11 mouse cellular contexts compared by ENCODE assay signal in the genomic region with DNA sequence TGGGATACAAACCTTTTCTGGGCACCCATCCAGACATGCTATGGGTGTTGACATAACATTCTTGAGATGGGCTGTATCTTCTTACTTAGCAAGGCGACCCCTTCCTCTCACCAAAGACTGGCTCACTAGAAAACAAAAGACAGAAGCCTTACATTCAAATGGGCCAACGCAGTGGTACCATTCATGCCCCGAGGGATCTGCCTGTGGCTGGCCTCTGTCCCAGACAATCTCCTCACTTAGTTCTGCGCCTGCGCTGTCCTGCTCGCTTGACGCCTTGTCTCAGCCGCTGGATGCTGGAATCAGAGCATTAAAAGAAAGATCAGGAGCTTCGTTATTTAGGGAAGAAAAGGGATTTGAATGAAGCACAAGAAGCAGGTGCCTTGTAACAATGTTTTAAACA. TPM values are rescaled to one million over a fixed set of nuclear protein-coding genes. Genes with fewer than 3 reads are reported as not detected.
DNase-seq lines count a peak whose midpoint lies in the region; ATAC-seq and TF ChIP-seq lines count a peak whose summit lies in the region.
"Had no signal": no experiment of that assay in that cellular context is flagged by ENCODE, and none has a peak within 500 bp of the region (broad histone marks: within the 10 kb centered on the region; RNA-seq: fewer than 3 reads in every experiment).

No protein-coding gene starts in this region.

- H3K4me3 ChIP-seq in heart, embryonic 11.5 days (ENCODE audit: low read depth, low read length), result no peak overlapping the region
- H3K4me3 ChIP-seq in kidney, adult 2 months (ENCODE audit: insufficient read depth, low read depth, low read length), result no peak overlapping the region
- H3K4me3 ChIP-seq: embryonic facial prominence, embryonic 13.5 days; heart, embryonic 15.5 days; myocyte had no signal

- no peak for ATAC-seq in heart, embryonic 11.5 days (replicated peaks; ENCODE audit: insufficient number of reproducible peaks, low FRiP score, low TSS enrichment)

- no peaks in the 10 kb centered on the region for H3K9me3 ChIP-seq in heart, embryonic 11.5 days (replicated peaks; ENCODE audit: control insufficient read depth, low read length)
- H3K9me3 ChIP-seq: embryonic facial prominence, embryonic 13.5 days; heart, embryonic 15.5 days had no signal

- H3K4me1 ChIP-seq in heart, embryonic 11.5 days (ENCODE audit: control insufficient read depth, insufficient read depth, low read length), result peaks cover 18% of the 10 kb centered on the region
- peaks cover 11% of the 10 kb centered on the region for H3K4me1 ChIP-seq in kidney, adult 2 months (ENCODE audit: control insufficient read depth, insufficient read depth, low read length)

- peaks cover 8% of the 10 kb centered on the region; the same call in 1 of the 2 replicates for H3K27me3 ChIP-seq in heart, embryonic 11.5 days (ENCODE audit: control insufficient read depth, insufficient read depth, low read length)
- no peaks in the 10 kb centered on the region for H3K27me3 ChIP-seq in kidney, adult 2 months (replicated peaks; ENCODE audit: control insufficient read depth, insufficient read depth, low read length)
- H3K27me3 ChIP-seq: embryonic facial prominence, embryonic 13.5 days; heart, embryonic 15.5 days had no signal

- peak; percentile 96 for DNase-seq in heart, adult 11 months
- peak; percentile 34 for DNase-seq in right cerebral cortex, adult 18-20 months
- DNase-seq in right cerebral cortex, postnatal 36 days (ENCODE audit: low spot score in 2 of 2), result no peak
- peak; percentile 50 for DNase-seq in heart, adult 8-10 months (ENCODE audit: low spot score)
- peak; percentile 53 to 65 for DNase-seq in right cerebral cortex, postnatal 10 days (ENCODE audit: low spot score in 2 of 2)
- no peak for DNase-seq in ovary, postnatal 36 days (ENCODE audit: low spot score)
- no peak for DNase-seq in kidney, adult 2 months

- no peak overlapping the region for H3K4me2 ChIP-seq in heart, embryonic 11.5 days
- H3K4me2 ChIP-seq: embryonic facial prominence, embryonic 13.5 days; heart, embryonic 15.5 days had no signal

- no peak overlapping the region for H3K9ac ChIP-seq in heart, embryonic 11.5 days (ENCODE audit: low read depth, low read length)
- H3K9ac ChIP-seq: embryonic facial prominence, embryonic 13.5 days; heart, embryonic 15.5 days had no signal

- no peak for TF ChIP-seq POLR2A in kidney, adult 2 months (IDR thresholded peaks at IDR 0.05; ENCODE audit: low read depth, low read length)

- H3K36me3 ChIP-seq in heart, embryonic 11.5 days (ENCODE audit: control insufficient read depth, insufficient read depth, low read length), result no peaks in the 10 kb centered on the region
- no peaks in the 10 kb centered on the region for H3K36me3 ChIP-seq in kidney, adult 2 months (ENCODE audit: control insufficient read depth, insufficient read depth, low read length)
- H3K36me3 ChIP-seq: embryonic facial prominence, embryonic 13.5 days; heart, embryonic 15.5 days had no signal

- no peak for TF ChIP-seq CTCF in kidney, adult 2 months (conservative IDR thresholded peaks at IDR 0.05; ENCODE audit: insufficient read depth, insufficient read length, low read depth, low read length)

- no peak overlapping the region for H3K27ac ChIP-seq in heart, embryonic 11.5 days (ENCODE audit: low read depth, low read length)
- H3K27ac ChIP-seq in kidney, adult 2 months (ENCODE audit: insufficient read depth, low read depth, low read length), result no peak overlapping the region
- H3K27ac ChIP-seq: embryonic facial prominence, embryonic 13.5 days; heart, embryonic 15.5 days had no signal

- WGBS in heart, embryonic 11.5 days (ENCODE audit: insufficient replicate concordance), result 66% methylated on average over 9 of the region's 9 CpGs
- WGBS in kidney, adult 2 months, result 72% methylated on average over 9 of the region's 9 CpGs

RNA-seq across cellular contexts. Expression of a gene that starts 24.7 kb away (rescaled TPM):
- polyA plus RNA-seq in heart, embryonic 11.5 days (2014; fragmentation: Nextera tagmentation; extraction: Ambion mirVana), result 51.9 and 55.6 TPM in 2 replicates
- 100 to 1,000 TPM in 2 of 4 experiments, 10 to 100 TPM in 2; 89.3 to 102 (median 96.2) TPM for total RNA-seq in heart, adult 8-10 months (2022)
- 10.7 and 12.7 TPM in 2 replicates for polyA plus RNA-seq in kidney, adult 2 months (2012; rRNA removed)

RNA-seq across cellular contexts. Expression of a gene that starts 35.3 kb away (rescaled TPM):
- polyA plus RNA-seq in heart, embryonic 11.5 days (2014; fragmentation: Nextera tagmentation; extraction: Ambion mirVana), result 5.6 and 5.7 TPM in 2 replicates
- 10 to 100 TPM in 3 of 4 experiments, 1 to 10 TPM in 1; 8.5 to 13.7 (median 10.8) TPM for total RNA-seq in heart, adult 8-10 months (2022)
- 11.1 and 13.8 TPM in 2 replicates for polyA plus RNA-seq in kidney, adult 2 months (2012; rRNA removed)

Comparison
In these comparisons a context has a peak if more than half of its experiments do, and no peak if none do; other contexts are left out.
1. DNase-seq: peak in heart, adult 11 months (single experiment), right cerebral cortex, adult 18-20 months (single experiment), heart, adult 8-10 months (single experiment) and right cerebral cortex, postnatal 10 days (2 of 2); none in right cerebral cortex, postnatal 36 days (0 of 2), ovary, postnatal 36 days (single experiment) and kidney, adult 2 months (single experiment).